Mouse (Mus musculus) intestine, embryonic 16.5 days (tissue): ENCODE data around the gene Cd80. TPM values are rescaled to one million over a fixed set of nuclear protein-coding genes. Genes with fewer than 3 reads are reported as not detected.

Source experiments
- ATAC-seq: fragments of 200-750 bp; cut with Nextera tagmentation; 2 replicates; pipeline ENCODE4 v1.8.0; 2017; ENCODE audit warnings: moderate TSS enrichment, moderate library complexity
- H3K27ac ChIP-seq: fragments of 300-500 bp; sonication (generic); 2 replicates; pipeline ENCODE4 v1.5.1; 2014; ENCODE audit warnings: mild to moderate bottlenecking, low read length
- H3K27me3 ChIP-seq: fragments of 300-500 bp; sonication (generic); replicated peaks from 2 replicates; pipeline ENCODE4 v1.6.1; 2014; ENCODE audit warnings: low read length, control low read depth, mixed read lengths; ENCODE audit not compliant: control insufficient read depth, insufficient read depth
- H3K36me3 ChIP-seq: fragments of 300-500 bp; sonication (generic); 2 replicates; pipeline ENCODE4 v1.6.1; 2014; ENCODE audit warnings: low read length, control low read depth; ENCODE audit not compliant: control insufficient read depth, insufficient read depth
- H3K4me1 ChIP-seq: fragments of 300-500 bp; sonication (generic); 2 replicates; pipeline ENCODE4 v1.6.1; 2014; ENCODE audit warnings: low read length, control low read depth, mixed read lengths; ENCODE audit not compliant: control insufficient read depth, insufficient read depth
- H3K4me2 ChIP-seq: fragments of 300-500 bp; sonication (generic); 2 replicates; pipeline ENCODE4 v1.6.1; 2014; ENCODE audit warnings: low read depth, low read length, control low read depth
- H3K4me3 ChIP-seq: fragments of 300-500 bp; sonication (generic); 2 replicates; pipeline ENCODE4 v1.5.1; 2014; ENCODE audit warnings: mild to moderate bottlenecking, low read length
- H3K9ac ChIP-seq: fragments of 300-500 bp; sonication (generic); 2 replicates; pipeline ENCODE4 v1.6.1; 2014; ENCODE audit warnings: low read depth, low read length
- H3K9me3 ChIP-seq: fragments of 300-500 bp; sonication (generic); 2 replicates; pipeline ENCODE4 v1.6.1; 2016; ENCODE audit warnings: low read length, control low read depth; ENCODE audit not compliant: control insufficient read depth
- WGBS: fragments of 180-500 bp; shearing (Covaris S2); extraction: QIAGEN DNeasy Blood & Tissue Kit; methylation state at CpG from one replicate; pipeline ENCODE4 v1.1.7; 2014; 5-methylcytosine and 5-hydroxymethylcytosine counted together
- polyA plus RNA-seq: library from polyadenylated mRNA; unstranded; fragments of >200 nt; fragmentation: Nextera tagmentation; extraction: Ambion mirVana; gene quantifications from 2 replicates; pipeline ENCODE4 v1.2.1, GENCODE M21; 2015

Cd80 gene
- polyA plus RNA-seq, 1 experiment from 2014 or later: 0.18 TPM

GRCm38 (mm10) chr16:38493890-38494289, 38.5 kb downstream of the Cd80 start:
- 80% methylated on average over 10 of the region's 10 CpGs for WGBS
- no peak overlapping the region for H3K4me3 ChIP-seq
- H3K4me2 ChIP-seq: no peak overlapping the region
- H3K9me3 ChIP-seq: no peaks in the 10 kb centered on the region
- ATAC-seq: no peak
- H3K4me1 ChIP-seq: no peaks in the 10 kb centered on the region
- no peak overlapping the region for H3K9ac ChIP-seq
- no peak overlapping the region for H3K27ac ChIP-seq
- no peaks in the 10 kb centered on the region for H3K27me3 ChIP-seq
- peaks cover 3% of the 10 kb centered on the region; the same call in 1 of the 2 replicates for H3K36me3 ChIP-seq

- WGBS: 84% methylated on average over 7 of the region's 7 CpGs
- no peak overlapping the region for H3K27ac ChIP-seq
- H3K4me2 ChIP-seq: no peak overlapping the region
- H3K36me3 ChIP-seq: peaks cover 7% of the 10 kb centered on the region; the same call in 1 of the 2 replicates
- H3K4me1 ChIP-seq: no peaks in the 10 kb centered on the region
- H3K4me3 ChIP-seq: no peak overlapping the region
- no peak overlapping the region for H3K9ac ChIP-seq
- H3K27me3 ChIP-seq: no peaks in the 10 kb centered on the region
- no peak for ATAC-seq
- no peaks in the 10 kb centered on the region for H3K9me3 ChIP-seq
These were observed 41.3 kb downstream of the Cd80 start for GRCm38 (mm10) chr16:38496604-38497140.

- peaks cover 8% of the 10 kb centered on the region; the same call in 1 of the 2 replicates for H3K36me3 ChIP-seq
- ATAC-seq: peak; percentile 73
- H3K27ac ChIP-seq: no peak overlapping the region
- WGBS: 80% methylated on average over 10 of the region's 10 CpGs
- no peaks in the 10 kb centered on the region for H3K4me1 ChIP-seq
- no peak overlapping the region for H3K4me2 ChIP-seq
- no peak overlapping the region for H3K9ac ChIP-seq
- H3K27me3 ChIP-seq: no peaks in the 10 kb centered on the region
- H3K9me3 ChIP-seq: no peaks in the 10 kb centered on the region
- H3K4me3 ChIP-seq: no peak overlapping the region
These were observed 47.1 kb downstream of the Cd80 start for GRCm38 (mm10) chr16:38502469-38502868.

GRCm38 (mm10) chr16:38503528-38503927, 48.2 kb downstream of the Cd80 start:
- no peaks in the 10 kb centered on the region for H3K4me1 ChIP-seq
- no peak overlapping the region for H3K27ac ChIP-seq
- 85% methylated on average over 4 of the region's 4 CpGs for WGBS
- H3K4me3 ChIP-seq: no peak overlapping the region
- H3K4me2 ChIP-seq: no peak overlapping the region
- no peaks in the 10 kb centered on the region for H3K27me3 ChIP-seq
- H3K9ac ChIP-seq: no peak overlapping the region
- no peaks in the 10 kb centered on the region for H3K9me3 ChIP-seq
- H3K36me3 ChIP-seq: peaks cover 8% of the 10 kb centered on the region; the same call in 1 of the 2 replicates
- no peak for ATAC-seq

GRCm38 (mm10) chr16:38506041-38506634, 50.8 kb downstream of the Cd80 start:
- Histone ChIP-seq H3K4me2 (no peak overlapping the region), H3K9ac (no peak overlapping the region), H3K36me3 (peaks cover 10% of the 10 kb centered on the region), H3K27ac (no peak overlapping the region), H3K9me3 (no peaks in the 10 kb centered on the region), H3K27me3 (no peaks in the 10 kb centered on the region), H3K4me3 (no peak overlapping the region), H3K4me1 (no peaks in the 10 kb centered on the region)
- ATAC-seq: peak; percentile 81
- WGBS: 72% methylated on average over 4 of the region's 4 CpGs

GRCm38 (mm10) chr16:38510846-38511245, 55.5 kb downstream of the Cd80 start:
- no peak for ATAC-seq
- WGBS: 94% methylated on average over 2 of the region's 2 CpGs
- H3K4me3 ChIP-seq: no peak overlapping the region

GRCm38 (mm10) chr16:38519140-38519539, 63.8 kb downstream of the Cd80 start:
- Histone ChIP-seq H3K36me3 (peaks cover 4% of the 10 kb centered on the region; the same call in 1 of the 2 replicates), H3K27ac (no peak overlapping the region), H3K9ac (no peak overlapping the region), H3K4me3 (no peak overlapping the region), H3K4me1 (peaks cover 11% of the 10 kb centered on the region), H3K27me3 (no peaks in the 10 kb centered on the region), H3K9me3 (no peaks in the 10 kb centered on the region), H3K4me2 (no peak overlapping the region)
- WGBS: 94% methylated on average over 2 of the region's 2 CpGs
- ATAC-seq: no peak

More at GRCm38 (mm10) chr16:38510846-38511245, 55.5 kb downstream of the Cd80 start:
- Histone ChIP-seq H3K9ac (no peak overlapping the region), H3K4me2 (no peak overlapping the region), H3K9me3 (no peaks in the 10 kb centered on the region), H3K27ac (no peak overlapping the region), H3K4me1 (no peaks in the 10 kb centered on the region), H3K27me3 (no peaks in the 10 kb centered on the region), H3K36me3 (peaks cover 11% of the 10 kb centered on the region)

- H3K4me2 ChIP-seq: peak overlapping the region; percentile 60
- H3K27ac ChIP-seq: no peak overlapping the region
- H3K4me3 ChIP-seq: peak overlapping the region; percentile 99
- no peaks in the 10 kb centered on the region for H3K9me3 ChIP-seq
- peaks cover 4% of the 10 kb centered on the region; the same call in 1 of the 2 replicates for H3K36me3 ChIP-seq
- H3K27me3 ChIP-seq: no peaks in the 10 kb centered on the region
- ATAC-seq: no peak
- 27% methylated on average over 8 of the region's 8 CpGs for WGBS
- peak overlapping the region; percentile 61; the same call in 1 of the 2 replicates for H3K9ac ChIP-seq
- H3K4me1 ChIP-seq: peaks cover 11% of the 10 kb centered on the region
These were observed 66.0 kb downstream of the Cd80 start for GRCm38 (mm10) chr16:38521211-38521987.
